Mouse (Mus musculus) lung, postnatal 10 days (tissue): ENCODE measurements around the gene Tsga10ip.
A peak's percentile ranks its signal among the peaks of the same experiment; 100 is the strongest.

ENCODE experiments used
- DNase-seq: peaks from one replicate; pipeline ENCODE4 v3.0.0; 2021

Gene Tsga10ip

GRCm38 (mm10) chr19:5402293-5402692 lies at the start of gene Tsga10ip:
TSS of gene Tsga10ip (minus strand) at chr19:5402526.
- DNase-seq = no peak

GRCm38 (mm10) chr19:5451766-5452165 lies 49.4 kb upstream of the Tsga10ip start:
- DNase-seq = no peak

GRCm38 (mm10) chr19:5449673-5450072 lies 47.3 kb upstream of the Tsga10ip start:
- DNase-seq = no peak

- no peak for DNase-seq
These were observed 46.2 kb upstream of the Tsga10ip start for GRCm38 (mm10) chr19:5448354-5449150.

GRCm38 (mm10) chr19:5447515-5448353 lies 45.4 kb upstream of the Tsga10ip start, which contains the start of gene Fosl1:
TSS of gene Fosl1 (plus strand) at chr19:5447547.
- peak; percentile 78 for DNase-seq

- no peak for DNase-seq
These were observed 43.4 kb upstream of the Tsga10ip start for GRCm38 (mm10) chr19:5445747-5446146.

- DNase-seq = no peak
These were observed 42.6 kb upstream of the Tsga10ip start for GRCm38 (mm10) chr19:5444954-5445353.

GRCm38 (mm10) chr19:5444371-5444908 lies 42.1 kb upstream of the Tsga10ip start:
- DNase-seq = no peak

GRCm38 (mm10) chr19:5433951-5434350 lies 31.6 kb upstream of the Tsga10ip start:
- DNase-seq = no peak

GRCm38 (mm10) chr19:5432992-5433852 lies 30.9 kb upstream of the Tsga10ip start:
- DNase-seq = peak; percentile 82

- peak; percentile 57 for DNase-seq
These were observed 29.7 kb upstream of the Tsga10ip start for GRCm38 (mm10) chr19:5431911-5432464.

GRCm38 (mm10) chr19:5430408-5430807 lies 28.1 kb upstream of the Tsga10ip start:
- DNase-seq = no peak

- DNase-seq = no peak
These were observed 27.5 kb upstream of the Tsga10ip start for GRCm38 (mm10) chr19:5429806-5430205.

- no peak for DNase-seq
These were observed 26.9 kb upstream of the Tsga10ip start for GRCm38 (mm10) chr19:5429219-5429618.

GRCm38 (mm10) chr19:5428083-5428482 lies 25.8 kb upstream of the Tsga10ip start:
- DNase-seq = peak; percentile 76

- no peak for DNase-seq
These were observed 24.4 kb upstream of the Tsga10ip start for GRCm38 (mm10) chr19:5426640-5427290.

GRCm38 (mm10) chr19:5425906-5426565 lies 23.7 kb upstream of the Tsga10ip start:
- DNase-seq = no peak

- DNase-seq = peak; percentile 95
These were observed 22.7 kb upstream of the Tsga10ip start, which contains the start of the genes Drap1 and AI837181 for GRCm38 (mm10) chr19:5424782-5425741. TSS of gene Drap1 (minus strand) at chr19:5424979. TSS of gene AI837181 (plus strand) at chr19:5425144.

- peak; percentile 90 for DNase-seq
These were observed 21.9 kb upstream of the Tsga10ip start for GRCm38 (mm10) chr19:5424092-5424781.
